Mouse (Mus musculus) liver, embryonic 12.5 days (tissue): Measurements from ENCODE around the gene Magi1. TPM values are rescaled to one million over a fixed set of nuclear protein-coding genes. Genes with fewer than 3 reads are reported as not detected.
A peak's percentile ranks its signal among the peaks of the same experiment; 100 is the strongest.

Experiments used
- ATAC-seq: fragments of 200-750 bp; cut with Nextera tagmentation; 2 replicates; pipeline ENCODE4 v1.8.0; 2017; ENCODE audit warnings: moderate number of reproducible peaks, mild to moderate bottlenecking, moderate library complexity
- H3K27ac ChIP-seq: fragments of 300-500 bp; sonication (generic); 2 replicates; pipeline ENCODE4 v1.5.1; 2016; ENCODE audit warnings: mild to moderate bottlenecking
- H3K27me3 ChIP-seq: fragments of 300-500 bp; sonication (generic); replicated peaks from 2 replicates; pipeline ENCODE4 v1.6.1; 2016; ENCODE audit warnings: mild to moderate bottlenecking, moderate library complexity
- H3K36me3 ChIP-seq: fragments of 300-500 bp; sonication (generic); 2 replicates; pipeline ENCODE4 v1.6.1; 2016; ENCODE audit warnings: mild to moderate bottlenecking, moderate library complexity
- H3K4me1 ChIP-seq: fragments of 300-500 bp; sonication (generic); 2 replicates; pipeline ENCODE4 v1.6.1; 2016
- H3K4me2 ChIP-seq: fragments of 300-500 bp; sonication (generic); 2 replicates; pipeline ENCODE4 v1.6.1; 2016; ENCODE audit warnings: mild to moderate bottlenecking, moderate library complexity
- H3K4me3 ChIP-seq: fragments of 300-500 bp; sonication (generic); 2 replicates; pipeline ENCODE4 v1.5.1; 2016; ENCODE audit warnings: mild to moderate bottlenecking, moderate library complexity
- H3K9ac ChIP-seq: fragments of 300-500 bp; sonication (generic); 2 replicates; pipeline ENCODE4 v1.6.1; 2016; ENCODE audit warnings: mild to moderate bottlenecking, moderate library complexity
- H3K9me3 ChIP-seq: fragments of 300-500 bp; sonication (generic); replicated peaks from 2 replicates; pipeline ENCODE4 v1.6.1; 2016; ENCODE audit warnings: mild to moderate bottlenecking, moderate library complexity
- WGBS: fragments of 180-500 bp; shearing (Covaris S2); methylation state at CpG from one replicate; pipeline ENCODE4 v1.1.7; 2016; ENCODE audit not compliant: insufficient replicate concordance; 5-methylcytosine and 5-hydroxymethylcytosine counted together
- polyA plus RNA-seq: library from polyadenylated mRNA; unstranded; fragments of >200 nt; fragmentation: Nextera tagmentation; extraction: Ambion mirVana; gene quantifications from 2 replicates; pipeline ENCODE4 v1.2.1, GENCODE M21; 2016

Magi1 gene
- polyA plus RNA-seq, 1 experiment from 2014 or later: 2.5 TPM

DNA sequence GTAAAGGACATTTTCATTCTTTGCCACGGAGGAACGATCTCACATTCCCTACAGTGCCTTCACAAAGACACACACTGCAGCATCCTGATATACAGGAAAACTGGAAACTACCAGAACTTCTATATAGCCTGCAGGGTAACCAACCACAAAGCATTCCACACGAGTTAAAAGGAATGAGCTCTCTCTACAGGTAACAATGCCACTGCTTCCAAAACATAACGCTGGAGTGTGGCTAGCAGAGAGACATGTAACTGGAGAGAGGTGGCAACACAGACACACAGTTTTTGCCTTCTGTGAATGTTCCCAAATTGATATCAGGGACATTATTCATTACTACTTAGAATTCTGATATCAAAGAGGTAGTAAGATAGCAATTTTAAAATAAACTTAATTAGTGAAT lies 564.2 kb downstream of the Magi1 start:
- H3K4me1 ChIP-seq: peaks cover 13% of the 10 kb centered on the region; the same call in 1 of the 2 replicates
- peaks cover 38% of the 10 kb centered on the region for H3K27me3 ChIP-seq
- no peak overlapping the region for H3K4me3 ChIP-seq
- H3K9ac ChIP-seq: no peak overlapping the region
- ATAC-seq: no peak
- H3K27ac ChIP-seq: no peak overlapping the region
- no peaks in the 10 kb centered on the region for H3K9me3 ChIP-seq
- H3K36me3 ChIP-seq: no peaks in the 10 kb centered on the region
- no peak overlapping the region for H3K4me2 ChIP-seq
- WGBS: 35% methylated on average over 4 of the region's 4 CpGs

DNA sequence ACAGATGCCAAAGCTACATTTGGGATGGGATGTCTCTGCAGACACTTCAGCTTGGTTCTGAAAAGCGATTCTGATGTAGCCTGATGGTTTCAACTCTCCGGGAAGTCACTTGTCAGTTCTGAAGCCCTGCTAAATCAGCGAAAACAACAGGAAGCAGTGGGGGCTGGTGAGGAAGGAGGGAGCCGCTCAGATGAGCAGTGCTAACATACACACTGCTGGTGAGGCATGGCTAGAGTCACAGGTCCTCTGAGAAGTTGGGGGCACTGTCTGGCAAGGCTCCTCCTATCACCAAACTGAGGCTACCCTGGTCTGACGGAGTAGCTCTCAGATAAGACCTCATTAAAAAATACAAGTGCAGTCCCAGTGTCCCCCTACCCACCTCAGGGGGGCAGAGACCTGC lies 565.3 kb downstream of the Magi1 start:
- Histone ChIP-seq H3K36me3 (no peaks in the 10 kb centered on the region), H3K27ac (no peak overlapping the region), H3K27me3 (peaks cover 38% of the 10 kb centered on the region), H3K4me2 (peak overlapping the region; percentile 44; the same call in 1 of the 2 replicates), H3K9ac (no peak overlapping the region), H3K4me1 (peaks cover 13% of the 10 kb centered on the region; the same call in 1 of the 2 replicates), H3K4me3 (no peak overlapping the region), H3K9me3 (no peaks in the 10 kb centered on the region)
- under 1% methylated on average over 5 of the region's 5 CpGs for WGBS
- peak; percentile 65 for ATAC-seq

DNA sequence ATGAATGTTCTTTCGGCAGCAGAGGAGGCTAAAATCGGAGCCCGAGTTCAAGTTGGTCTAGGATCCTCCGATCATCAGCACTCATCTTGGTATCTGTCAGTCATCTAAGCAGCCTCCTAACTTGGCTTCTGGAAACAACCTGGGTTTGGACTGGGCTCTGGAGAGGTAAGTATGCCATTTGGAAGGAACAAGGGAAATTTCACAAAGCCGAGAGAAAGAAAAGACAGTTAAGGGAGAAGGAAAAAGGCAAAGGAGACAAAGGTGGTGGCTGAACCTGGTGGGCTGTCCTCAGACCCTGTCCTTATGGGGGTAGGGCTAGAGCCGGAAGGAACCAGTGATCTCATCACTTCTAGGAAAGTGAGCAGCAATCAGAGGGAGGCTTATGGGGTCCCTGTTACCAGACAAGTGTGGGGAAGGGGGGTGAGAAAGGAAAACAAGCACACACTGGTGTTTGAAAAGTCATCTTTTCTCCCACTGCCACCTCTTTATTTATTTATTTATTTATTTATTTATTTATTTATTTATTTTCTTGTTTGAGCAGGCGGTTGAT lies 565.8 kb downstream of the Magi1 start:
- Histone ChIP-seq H3K4me1 (peaks cover 13% of the 10 kb centered on the region; the same call in 1 of the 2 replicates), H3K36me3 (no peaks in the 10 kb centered on the region), H3K27ac (no peak overlapping the region), H3K27me3 (peaks cover 38% of the 10 kb centered on the region), H3K4me2 (peak overlapping the region; percentile 44), H3K9me3 (no peaks in the 10 kb centered on the region), H3K4me3 (no peak overlapping the region), H3K9ac (no peak overlapping the region)
- 12% methylated on average over 7 of the region's 7 CpGs for WGBS
- no peak for ATAC-seq

- no peak overlapping the region for H3K9ac ChIP-seq
- H3K27ac ChIP-seq: no peak overlapping the region
- peak overlapping the region; percentile 44 for H3K4me2 ChIP-seq
- peaks cover 38% of the 10 kb centered on the region for H3K27me3 ChIP-seq
- 5% methylated on average over 24 of the region's 24 CpGs for WGBS
- H3K4me1 ChIP-seq: peaks cover 13% of the 10 kb centered on the region; the same call in 1 of the 2 replicates
- H3K4me3 ChIP-seq: no peak overlapping the region; the same call in 1 of the 2 replicates
- no peaks in the 10 kb centered on the region for H3K9me3 ChIP-seq
- H3K36me3 ChIP-seq: no peaks in the 10 kb centered on the region
- ATAC-seq: no peak
These were observed 566.8 kb downstream of the Magi1 start for GRCm38 (mm10) chr6:93716686-93717625.

DNA sequence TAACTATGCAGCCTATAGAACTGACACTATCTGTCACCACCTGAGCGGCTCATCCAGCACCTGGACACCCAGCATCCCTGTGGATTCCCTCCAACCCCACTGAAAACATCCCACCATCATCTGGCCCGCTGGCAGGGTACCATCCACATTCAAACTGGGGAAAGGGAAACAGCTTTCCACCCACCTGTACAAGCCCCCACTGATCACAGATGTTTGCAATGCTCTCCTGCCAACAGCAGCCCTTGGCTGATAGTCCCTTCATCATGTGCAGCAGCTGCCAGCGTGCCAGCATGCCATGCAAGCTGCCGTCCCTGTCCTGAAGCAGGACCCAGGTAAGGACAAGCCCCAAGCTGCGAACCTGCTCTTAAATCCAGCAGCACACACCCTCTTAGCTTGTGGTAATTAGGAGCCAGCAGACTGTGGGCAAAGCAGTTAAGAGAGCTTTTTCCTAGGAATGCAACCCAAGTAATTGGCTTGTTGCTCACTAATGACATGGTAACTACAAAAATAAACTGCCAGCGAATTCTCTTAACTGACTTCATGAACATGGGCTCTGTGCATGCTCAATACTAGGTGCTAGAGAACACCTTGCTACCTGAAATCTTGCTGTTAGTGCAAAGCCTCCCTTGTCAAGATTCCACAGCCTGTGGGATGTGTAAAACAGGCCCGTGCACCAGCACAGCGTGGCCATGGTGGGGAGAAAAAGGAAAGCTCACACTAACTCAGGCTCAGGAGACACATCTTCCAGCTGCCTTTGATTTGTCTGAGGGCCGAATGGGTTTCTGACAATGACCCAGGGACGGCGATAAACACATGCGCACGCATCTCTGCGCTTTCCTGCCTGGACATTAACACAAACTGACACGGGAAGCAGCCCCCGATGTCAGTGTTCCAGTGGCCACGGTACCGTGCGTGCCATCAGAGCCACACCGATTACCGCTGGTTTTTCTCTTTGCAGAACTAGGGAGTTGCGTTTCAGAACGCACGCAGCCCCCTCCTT lies 568.2 kb downstream of the Magi1 start:
- H3K4me2 ChIP-seq: peak overlapping the region; percentile 48
- peaks cover 13% of the 10 kb centered on the region; the same call in 1 of the 2 replicates for H3K4me1 ChIP-seq
- H3K36me3 ChIP-seq: no peaks in the 10 kb centered on the region
- ATAC-seq: no peak
- no peak overlapping the region for H3K4me3 ChIP-seq
- H3K27me3 ChIP-seq: peaks cover 38% of the 10 kb centered on the region
- no peaks in the 10 kb centered on the region for H3K9me3 ChIP-seq
- H3K9ac ChIP-seq: no peak overlapping the region
- WGBS: 36% methylated on average over 24 of the region's 24 CpGs
- no peak overlapping the region for H3K27ac ChIP-seq

GRCm38 (mm10) chr6:93704350-93704749 lies 579.4 kb downstream of the Magi1 start:
- 73% methylated on average over 5 of the region's 5 CpGs for WGBS
- no peaks in the 10 kb centered on the region for H3K9me3 ChIP-seq

DNA sequence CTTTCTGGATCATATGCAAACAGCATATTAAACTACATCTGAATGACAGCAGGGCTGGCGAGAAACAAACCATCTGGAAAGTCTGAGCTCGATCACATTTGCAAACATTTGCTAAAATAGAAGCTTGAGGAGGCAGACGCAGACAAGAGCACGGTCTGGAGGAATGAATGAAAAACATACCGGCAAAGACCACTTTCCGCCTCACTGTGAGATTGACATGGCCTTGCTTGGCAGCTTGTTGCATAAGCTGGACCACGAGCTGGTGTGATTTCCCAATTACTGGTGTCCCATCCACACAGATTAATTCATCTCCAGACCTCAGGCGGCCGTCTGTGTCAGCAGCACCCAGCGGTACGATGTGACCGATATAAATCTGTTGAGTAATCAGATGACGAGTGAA lies 584.3 kb downstream of the Magi1 start:
- H3K4me2 ChIP-seq: no peak overlapping the region
- H3K4me3 ChIP-seq: no peak overlapping the region
- ATAC-seq: no peak
- no peaks in the 10 kb centered on the region for H3K27me3 ChIP-seq
- H3K27ac ChIP-seq: no peak overlapping the region
- no peak overlapping the region for H3K9ac ChIP-seq
- peaks cover 5% of the 10 kb centered on the region; the same call in 1 of the 2 replicates for H3K36me3 ChIP-seq
- no peaks in the 10 kb centered on the region for H3K9me3 ChIP-seq
- 71% methylated on average over 13 of the region's 13 CpGs for WGBS
- no peaks in the 10 kb centered on the region for H3K4me1 ChIP-seq

More at GRCm38 (mm10) chr6:93704350-93704749, 579.4 kb downstream of the Magi1 start:
- no peak overlapping the region for H3K4me2 ChIP-seq
- ATAC-seq: no peak
- H3K4me1 ChIP-seq: no peaks in the 10 kb centered on the region
- no peaks in the 10 kb centered on the region for H3K36me3 ChIP-seq
- H3K4me3 ChIP-seq: no peak overlapping the region
- no peak overlapping the region for H3K27ac ChIP-seq
- H3K27me3 ChIP-seq: no peaks in the 10 kb centered on the region
- H3K9ac ChIP-seq: no peak overlapping the region

GRCm38 (mm10) chr6:93697956-93698355 lies 585.8 kb downstream of the Magi1 start:
- no peak for ATAC-seq
- Histone ChIP-seq H3K4me3 (no peak overlapping the region), H3K4me2 (no peak overlapping the region), H3K9ac (no peak overlapping the region), H3K36me3 (peaks cover 5% of the 10 kb centered on the region; the same call in 1 of the 2 replicates), H3K9me3 (no peaks in the 10 kb centered on the region), H3K27me3 (no peaks in the 10 kb centered on the region), H3K27ac (no peak overlapping the region), H3K4me1 (no peaks in the 10 kb centered on the region)
- 71% methylated on average over 5 of the region's 5 CpGs for WGBS

GRCm38 (mm10) chr6:93678766-93679165 lies 605.0 kb downstream of the Magi1 start:
- Histone ChIP-seq H3K4me2 (no peak overlapping the region), H3K4me3 (no peak overlapping the region), H3K9ac (no peak overlapping the region), H3K27me3 (peaks cover 9% of the 10 kb centered on the region; the same call in 1 of the 2 replicates), H3K4me1 (no peaks in the 10 kb centered on the region), H3K27ac (no peak overlapping the region), H3K36me3 (peaks cover 11% of the 10 kb centered on the region), H3K9me3 (no peaks in the 10 kb centered on the region)
- ATAC-seq: no peak
- WGBS: 49% methylated on average over 17 of the region's 17 CpGs

GRCm38 (mm10) chr6:93666731-93667130 lies 617.0 kb downstream of the Magi1 start:
- Histone ChIP-seq H3K4me3 (no peak overlapping the region), H3K9me3 (no peaks in the 10 kb centered on the region), H3K9ac (no peak overlapping the region), H3K27ac (no peak overlapping the region), H3K4me1 (no peaks in the 10 kb centered on the region), H3K4me2 (no peak overlapping the region), H3K36me3 (no peaks in the 10 kb centered on the region), H3K27me3 (no peaks in the 10 kb centered on the region)
- 69% methylated on average over 2 of the region's 2 CpGs for WGBS
- no peak for ATAC-seq

DNA sequence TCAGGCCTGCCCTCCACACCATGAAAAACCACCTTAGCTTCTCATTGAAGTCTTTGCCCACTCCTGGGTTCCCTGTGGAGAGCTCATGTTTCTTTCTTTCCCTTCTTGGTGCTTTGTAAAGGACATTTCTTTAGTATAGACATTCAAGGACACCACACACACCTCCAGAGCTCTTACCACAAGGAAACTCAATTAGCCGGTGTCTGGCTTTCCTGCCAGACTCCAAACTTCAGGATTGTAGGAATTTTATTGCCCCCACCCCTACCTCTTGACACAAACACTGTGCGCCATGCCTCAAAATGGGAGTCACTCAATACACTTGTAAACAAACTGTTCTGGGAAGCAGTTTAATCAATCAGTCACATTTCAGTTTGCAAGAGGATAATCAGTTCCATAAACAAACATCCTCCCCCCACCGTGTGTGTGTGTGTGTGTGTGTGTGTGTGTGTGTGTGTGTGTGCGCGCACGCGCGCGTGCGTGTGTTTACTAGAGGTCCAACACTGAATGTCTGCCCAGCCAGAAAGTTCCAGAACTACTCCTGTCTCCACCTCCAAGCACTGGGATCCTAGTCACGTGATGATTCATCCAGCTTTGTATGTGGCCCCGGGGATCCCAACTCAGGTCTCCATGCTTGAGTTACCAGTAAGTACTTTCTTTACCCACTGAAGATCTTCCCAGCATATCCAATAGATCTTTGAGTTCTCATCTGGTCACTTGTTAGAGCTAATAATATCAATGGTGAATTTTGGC lies 618.5 kb downstream of the Magi1 start:
- H3K4me1 ChIP-seq: no peaks in the 10 kb centered on the region
- H3K4me3 ChIP-seq: no peak overlapping the region
- H3K9me3 ChIP-seq: no peaks in the 10 kb centered on the region
- no peak overlapping the region for H3K9ac ChIP-seq
- ATAC-seq: no peak
- H3K36me3 ChIP-seq: no peaks in the 10 kb centered on the region
- no peak overlapping the region for H3K4me2 ChIP-seq
- 79% methylated on average over 12 of the region's 12 CpGs for WGBS
- no peaks in the 10 kb centered on the region for H3K27me3 ChIP-seq
- H3K27ac ChIP-seq: no peak overlapping the region
